Mouse (Mus musculus) stomach, embryonic 16.5 days (tissue): Measurements from ENCODE around the gene Myh15. TPM values are rescaled to one million over a fixed set of nuclear protein-coding genes. Genes with fewer than 3 reads are reported as not detected.

Experiments used
- ATAC-seq: fragments of 200-750 bp; cut with Nextera tagmentation; 2 replicates; pipeline ENCODE4 v1.8.0; 2017; ENCODE audit warnings: moderate number of reproducible peaks, moderate TSS enrichment; ENCODE audit not compliant: insufficient read depth, low FRiP score
- H3K27ac ChIP-seq: fragments of 300-500 bp; sonication (generic); 2 replicates; pipeline ENCODE4 v1.5.1; 2014; ENCODE audit warnings: low read length
- H3K27me3 ChIP-seq: fragments of 300-500 bp; sonication (generic); 2 replicates; pipeline ENCODE4 v1.6.1; 2014; ENCODE audit warnings: low read length, control low read depth, mixed read lengths; ENCODE audit not compliant: control insufficient read depth, insufficient read depth
- H3K36me3 ChIP-seq: fragments of 300-500 bp; sonication (generic); 2 replicates; pipeline ENCODE4 v1.6.1; 2014; ENCODE audit warnings: low read length; ENCODE audit not compliant: control insufficient read depth, insufficient read depth
- H3K4me1 ChIP-seq: fragments of 300-500 bp; sonication (generic); 2 replicates; pipeline ENCODE4 v1.6.1; 2014; ENCODE audit warnings: low read length, control low read depth, mixed read lengths; ENCODE audit not compliant: control insufficient read depth, insufficient read depth
- H3K4me2 ChIP-seq: fragments of 300-500 bp; sonication (generic); 2 replicates; pipeline ENCODE4 v1.6.1; 2014; ENCODE audit warnings: low read depth, low read length, mixed read lengths
- H3K4me3 ChIP-seq: fragments of 300-500 bp; sonication (generic); replicated peaks from 2 replicates; pipeline ENCODE4 v1.5.1; 2014; ENCODE audit warnings: mild to moderate bottlenecking, low read length
- H3K9ac ChIP-seq: fragments of 300-500 bp; sonication (generic); 2 replicates; pipeline ENCODE4 v1.6.1; 2014; ENCODE audit warnings: low read length
- H3K9me3 ChIP-seq: fragments of 300-500 bp; sonication (generic); replicated peaks from 2 replicates; pipeline ENCODE4 v1.6.1; 2016; ENCODE audit warnings: low read length, control low read depth; ENCODE audit not compliant: control insufficient read depth
- WGBS: fragments of 180-500 bp; shearing (Covaris S2); extraction: QIAGEN DNeasy Blood & Tissue Kit; methylation state at CpG from one replicate; pipeline ENCODE4 v1.1.7; 2014; 5-methylcytosine and 5-hydroxymethylcytosine counted together
- polyA plus RNA-seq: library from polyadenylated mRNA; unstranded; fragments of >200 nt; fragmentation: Nextera tagmentation; extraction: Ambion mirVana; gene quantifications from 2 replicates; pipeline ENCODE4 v1.2.1, GENCODE M21; 2015

Gene Myh15
- polyA plus RNA-seq, 1 experiment from 2014 or later, result not detected

GRCm38 (mm10) chr16:49156193-49156592 is 98.9 kb downstream of the Myh15 start:
- no peaks in the 10 kb centered on the region for H3K4me1 ChIP-seq
- H3K27ac ChIP-seq, result no peak overlapping the region
- no peak for ATAC-seq
- H3K27me3 ChIP-seq, result no peaks in the 10 kb centered on the region
- 79% methylated on average over 2 of the region's 2 CpGs for WGBS
- no peak overlapping the region for H3K9ac ChIP-seq
- no peaks in the 10 kb centered on the region for H3K9me3 ChIP-seq
- H3K36me3 ChIP-seq, result no peaks in the 10 kb centered on the region
- no peak overlapping the region for H3K4me2 ChIP-seq
- H3K4me3 ChIP-seq, result no peak overlapping the region

DNA sequence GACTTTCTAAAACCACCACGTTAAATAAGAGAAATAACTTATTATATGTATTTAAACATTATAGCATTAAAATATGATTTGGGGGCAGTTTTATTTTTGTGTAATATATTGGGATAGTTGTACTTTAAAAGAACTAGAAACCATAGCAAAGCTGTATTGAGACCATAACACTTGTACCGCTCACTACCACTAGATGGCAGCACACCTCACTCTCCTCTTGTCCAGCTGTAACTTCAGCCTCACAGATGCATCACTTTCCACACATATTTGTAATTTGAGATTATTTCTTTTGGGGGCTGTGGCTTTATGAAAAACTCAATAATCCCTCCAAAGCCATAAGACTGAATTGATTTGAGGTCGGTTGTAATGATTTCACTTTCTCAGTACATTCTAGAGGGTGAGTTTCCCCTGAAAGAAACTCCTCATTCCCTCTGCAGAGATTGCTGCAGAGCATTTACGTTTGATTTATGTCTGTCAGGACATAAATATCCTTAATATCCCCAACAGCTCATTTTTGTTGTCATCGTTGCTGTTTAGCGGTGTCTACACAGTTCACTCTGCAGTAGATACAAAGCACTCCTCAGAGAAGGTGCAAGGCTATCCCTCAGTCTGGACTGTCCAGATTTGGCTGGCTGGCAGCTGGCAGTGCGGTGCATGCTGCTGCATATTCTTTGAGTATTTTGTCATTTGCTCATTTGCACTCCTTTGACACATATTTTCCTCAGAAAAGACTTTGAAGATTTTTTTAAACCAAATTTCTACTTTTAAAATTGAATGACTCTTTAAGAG is 107.3 kb downstream of the Myh15 start:
- Histone ChIP-seq H3K27ac (no peak overlapping the region), H3K27me3 (no peaks in the 10 kb centered on the region), H3K4me2 (no peak overlapping the region), H3K36me3 (no peaks in the 10 kb centered on the region), H3K4me3 (no peak overlapping the region), H3K9ac (no peak overlapping the region), H3K9me3 (no peaks in the 10 kb centered on the region), H3K4me1 (no peaks in the 10 kb centered on the region)
- 32% methylated on average over 7 of the region's 7 CpGs for WGBS
- no peak for ATAC-seq

DNA sequence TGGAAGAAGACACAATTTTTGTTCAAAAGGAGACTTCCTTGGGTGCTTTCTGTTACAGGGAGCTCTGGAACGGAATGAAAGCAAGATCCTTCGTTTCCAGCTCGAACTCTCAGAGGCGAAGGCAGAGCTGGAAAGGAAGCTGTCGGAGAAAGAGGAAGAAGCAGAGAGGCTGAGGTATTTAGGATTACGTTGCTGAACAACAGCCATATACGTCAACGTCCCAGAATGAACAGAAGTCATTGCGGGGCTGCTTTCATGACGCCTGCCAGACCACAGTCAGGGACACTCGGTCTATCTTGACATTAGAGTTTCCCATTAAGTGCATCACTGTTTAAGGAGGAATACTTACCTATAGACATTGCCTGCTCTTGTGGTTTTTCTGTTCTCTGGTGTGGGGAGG is 108.4 kb downstream of the Myh15 start:
- Histone ChIP-seq H3K27ac (no peak overlapping the region), H3K9ac (no peak overlapping the region), H3K27me3 (no peaks in the 10 kb centered on the region), H3K36me3 (no peaks in the 10 kb centered on the region), H3K9me3 (no peaks in the 10 kb centered on the region), H3K4me2 (no peak overlapping the region), H3K4me1 (no peaks in the 10 kb centered on the region), H3K4me3 (no peak overlapping the region)
- 74% methylated on average over 11 of the region's 11 CpGs for WGBS
- ATAC-seq, result no peak

DNA sequence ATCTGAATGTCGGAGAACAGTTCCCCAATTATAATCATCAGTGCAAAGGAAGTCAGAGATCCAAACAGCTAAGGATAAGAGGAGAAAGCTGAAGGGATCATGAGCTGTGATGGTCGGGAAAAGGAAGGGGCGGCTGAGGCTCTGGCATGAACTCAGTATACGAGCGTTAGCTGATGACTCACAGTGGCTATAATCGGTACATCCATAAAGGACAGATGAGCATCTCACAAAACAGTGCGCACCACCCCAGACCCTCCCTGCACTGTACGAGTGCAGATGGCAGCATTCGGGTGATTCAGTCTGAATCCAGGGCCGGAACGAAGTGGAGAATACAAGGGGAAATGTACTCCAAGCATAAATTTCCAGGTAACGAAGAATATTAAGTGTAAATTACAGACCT is 110.0 kb downstream of the Myh15 start:
- no peak for ATAC-seq
- no peak overlapping the region for H3K9ac ChIP-seq
- H3K36me3 ChIP-seq, result no peaks in the 10 kb centered on the region
- no peak overlapping the region for H3K4me3 ChIP-seq
- WGBS, result 87% methylated on average over 12 of the region's 12 CpGs
- no peak overlapping the region for H3K4me2 ChIP-seq
- no peak overlapping the region for H3K27ac ChIP-seq
- H3K27me3 ChIP-seq, result no peaks in the 10 kb centered on the region
- H3K4me1 ChIP-seq, result no peaks in the 10 kb centered on the region
- no peaks in the 10 kb centered on the region for H3K9me3 ChIP-seq

- 62% methylated on average over 1 of the region's 1 CpGs for WGBS
- Histone ChIP-seq H3K36me3 (no peaks in the 10 kb centered on the region), H3K4me3 (no peak overlapping the region), H3K9ac (no peak overlapping the region), H3K9me3 (no peaks in the 10 kb centered on the region), H3K4me2 (no peak overlapping the region), H3K27me3 (no peaks in the 10 kb centered on the region), H3K4me1 (no peaks in the 10 kb centered on the region), H3K27ac (no peak overlapping the region)
- ATAC-seq, result no peak
These were observed 117.8 kb downstream of the Myh15 start for GRCm38 (mm10) chr16:49175077-49175476.

GRCm38 (mm10) chr16:49175729-49176395 is 118.6 kb downstream of the Myh15 start:
- no peak overlapping the region for H3K9ac ChIP-seq
- no peaks in the 10 kb centered on the region for H3K4me1 ChIP-seq
- no peaks in the 10 kb centered on the region for H3K9me3 ChIP-seq
- no peak overlapping the region for H3K4me3 ChIP-seq
- no peaks in the 10 kb centered on the region for H3K36me3 ChIP-seq
- WGBS, result 82% methylated on average over 8 of the region's 8 CpGs
- no peak overlapping the region for H3K27ac ChIP-seq
- no peaks in the 10 kb centered on the region for H3K27me3 ChIP-seq
- H3K4me2 ChIP-seq, result no peak overlapping the region
- no peak for ATAC-seq

DNA sequence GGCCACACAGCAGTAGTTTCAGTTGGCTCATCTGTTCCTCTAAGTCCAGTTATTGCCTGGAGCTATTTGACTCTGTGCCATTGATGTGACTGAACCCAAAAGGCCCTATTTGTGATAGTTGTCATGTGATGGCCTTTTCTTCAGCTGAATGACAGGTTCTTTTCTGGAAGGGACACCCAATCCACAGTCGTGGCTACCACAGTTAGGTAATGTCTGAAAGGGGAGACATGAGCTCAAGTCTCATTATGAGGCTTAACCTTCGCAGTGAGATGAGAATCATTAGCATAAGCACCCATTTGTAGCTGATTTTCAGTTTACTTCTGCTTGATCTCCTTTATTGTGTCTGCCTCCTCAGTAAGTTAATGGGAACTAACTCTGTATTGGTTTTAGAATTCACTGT is 136.2 kb downstream of the Myh15 start:
- Histone ChIP-seq H3K27ac (no peak overlapping the region), H3K27me3 (no peaks in the 10 kb centered on the region), H3K36me3 (no peaks in the 10 kb centered on the region), H3K4me2 (no peak overlapping the region), H3K9me3 (no peaks in the 10 kb centered on the region), H3K9ac (no peak overlapping the region), H3K4me1 (no peaks in the 10 kb centered on the region), H3K4me3 (no peak overlapping the region)
- ATAC-seq, result no peak
- 63% methylated on average over 2 of the region's 2 CpGs for WGBS

DNA sequence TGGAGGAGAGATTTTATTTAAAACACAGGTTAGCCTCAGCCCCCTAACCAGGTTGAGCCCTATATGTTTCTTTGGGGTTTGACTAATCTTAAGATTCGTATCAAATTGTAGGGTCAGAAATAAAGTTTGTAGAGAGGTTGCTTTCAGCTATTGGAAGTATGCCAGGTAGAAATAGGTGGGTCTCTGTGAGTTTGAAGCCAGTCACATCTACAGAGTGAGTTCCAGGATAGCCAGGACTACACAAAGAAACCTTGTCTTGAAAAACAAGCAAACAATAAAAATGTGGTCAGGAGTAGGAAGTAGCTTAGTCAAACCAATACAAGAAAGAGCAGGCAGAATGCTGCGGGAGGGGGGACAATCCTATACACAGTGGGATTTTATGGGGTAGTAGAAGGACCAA is 136.7 kb downstream of the Myh15 start:
- 72% methylated on average over 2 of the region's 2 CpGs for WGBS
- ATAC-seq, result no peak
- Histone ChIP-seq H3K4me1 (no peaks in the 10 kb centered on the region), H3K9me3 (no peaks in the 10 kb centered on the region), H3K4me3 (no peak overlapping the region), H3K27ac (no peak overlapping the region), H3K9ac (no peak overlapping the region), H3K27me3 (no peaks in the 10 kb centered on the region), H3K4me2 (no peak overlapping the region), H3K36me3 (no peaks in the 10 kb centered on the region)

DNA sequence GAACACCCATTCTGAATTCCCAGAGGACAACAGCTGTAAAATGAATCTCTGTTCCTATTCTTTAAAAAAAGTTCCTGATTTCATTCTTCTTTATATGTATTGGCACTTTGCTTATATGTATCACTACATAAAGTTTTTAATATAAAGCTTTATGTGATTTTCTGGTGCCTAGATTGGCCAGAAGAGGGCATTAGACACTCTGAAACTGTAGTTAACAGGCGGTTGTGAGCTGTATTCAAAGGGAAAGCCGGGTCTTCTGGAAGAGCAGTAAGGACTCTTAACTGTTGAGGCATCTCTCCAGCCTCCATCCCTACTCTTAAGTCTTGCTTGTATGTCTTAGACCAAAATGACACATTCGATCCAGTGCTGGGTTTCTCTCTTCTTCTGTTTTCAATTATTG is 139.0 kb downstream of the Myh15 start:
- no peaks in the 10 kb centered on the region for H3K36me3 ChIP-seq
- no peak overlapping the region for H3K4me2 ChIP-seq
- no peak overlapping the region for H3K4me3 ChIP-seq
- ATAC-seq, result no peak
- H3K27ac ChIP-seq, result no peak overlapping the region
- WGBS, result 56% methylated on average over 3 of the region's 3 CpGs
- no peaks in the 10 kb centered on the region for H3K4me1 ChIP-seq
- no peaks in the 10 kb centered on the region for H3K9me3 ChIP-seq
- H3K9ac ChIP-seq, result no peak overlapping the region
- H3K27me3 ChIP-seq, result no peaks in the 10 kb centered on the region
